Mouse (Mus musculus) CH12.LX (cell line): ENCODE results near the gene Klf9. TPM values are rescaled to one million over a fixed set of nuclear protein-coding genes. Genes with fewer than 3 reads are reported as not detected.

Source experiments
- DNase-seq: peaks from one replicate; pipeline ENCODE4 v3.0.0-alpha.2; 2013; ENCODE audit errors: extremely low read depth
- H3K27ac ChIP-seq: 2 replicates; pipeline ENCODE4 v1.5.1; 2012; ENCODE audit warnings: low read depth, mild to moderate bottlenecking, control low read depth, moderate library complexity; ENCODE audit not compliant: insufficient read depth
- H3K27me3 ChIP-seq: replicated peaks from 2 replicates; pipeline ENCODE3; 2012; ENCODE audit warnings: inconsistent platforms
- H3K36me3 ChIP-seq, 2 experiments: replicated peaks in 1 of 2; 2 replicates each; pipeline versions ENCODE3 to v1.6.1; 2012; ENCODE audit warnings: inconsistent platforms in 1 of 2, low read length in 1 of 2, mild to moderate bottlenecking in 1 of 2, mixed read lengths in 1 of 2, moderate library complexity in 1 of 2; ENCODE audit not compliant: control insufficient read depth in 1 of 2, insufficient read depth in 1 of 2
- H3K4me1 ChIP-seq, 2 experiments: 2 replicates each; pipeline ENCODE4 v1.6.1; 2012; ENCODE audit warnings: inconsistent platforms in 1 of 2, moderate library complexity in 1 of 2; ENCODE audit not compliant: insufficient read depth in 2 of 2, control insufficient read depth in 1 of 2
- H3K4me2 ChIP-seq: 2 replicates; pipeline ENCODE4 v1.6.1; 2012; ENCODE audit warnings: low read depth, mild to moderate bottlenecking, control low read depth; ENCODE audit not compliant: poor library complexity, insufficient read depth, severe bottlenecking
- H3K4me3 ChIP-seq, 3 experiments: fragments of 150-350 bp in 1 of 3; sonication (generic) in 1 of 3; replicated peaks in 1 of 3; 2 replicates each; pipeline versions ENCODE3 to v1.5.1; 2011 to 2012; ENCODE audit warnings: low read depth in 2 of 3, low read length in 2 of 3, mild to moderate bottlenecking in 2 of 3, moderate library complexity in 2 of 3, control low read depth in 1 of 3, improper control_type of control experiment in 1 of 3, inconsistent platforms in 1 of 3, mixed read lengths in 1 of 3; ENCODE audit not compliant: poor library complexity in 1 of 3
- H3K79me2 ChIP-seq: replicated peaks from 2 replicates; pipeline ENCODE4 v1.6.1; 2012; ENCODE audit warnings: mild to moderate bottlenecking, moderate library complexity; ENCODE audit not compliant: control insufficient read depth, poor library complexity, insufficient read depth, severe bottlenecking; ENCODE audit errors: extremely low read depth
- H3K9ac ChIP-seq: 2 replicates; pipeline ENCODE4 v1.6.1; 2012; ENCODE audit warnings: low read depth, mild to moderate bottlenecking, control low read depth, moderate library complexity; ENCODE audit not compliant: insufficient read depth
- H3K9me3 ChIP-seq: replicated peaks from 2 replicates; pipeline ENCODE3; 2012; ENCODE audit warnings: low read length, inconsistent platforms, mixed read lengths
- BHLHE40 ChIP-seq: IDR thresholded peaks from 2 replicates; pipeline ENCODE4 v1.6.1; 2011; ENCODE audit warnings: mild to moderate bottlenecking, low read depth, low read length, improper control_type of control experiment
- E2F4 ChIP-seq: IDR thresholded peaks from 2 replicates; pipeline ENCODE4 v1.6.1; 2011; ENCODE audit warnings: low read depth, low read length, improper control_type of control experiment; ENCODE audit not compliant: insufficient replicate concordance
- EP300 ChIP-seq: IDR thresholded peaks from 2 replicates; pipeline ENCODE4 v1.6.1; 2011; ENCODE audit warnings: low read length, improper control_type of control experiment
- HCFC1 ChIP-seq: IDR thresholded peaks from 2 replicates; pipeline ENCODE4 v1.6.1; 2012; ENCODE audit warnings: low read depth, mild to moderate bottlenecking, inconsistent platforms, low read length, improper control_type of control experiment
- IRF4 ChIP-seq: IDR thresholded peaks from 2 replicates; pipeline ENCODE4 v1.6.1; 2014; ENCODE audit warnings: low read depth, mild to moderate bottlenecking, inconsistent platforms, low read length, improper control_type of control experiment
- JUN ChIP-seq: IDR thresholded peaks from 2 replicates; pipeline ENCODE4 v1.6.1; 2011; ENCODE audit warnings: low read depth, mild to moderate bottlenecking, low read length, improper control_type of control experiment, moderate library complexity; ENCODE audit not compliant: insufficient read depth
- JUND ChIP-seq: conservative IDR thresholded peaks from 2 replicates; pipeline ENCODE4 v1.6.1; 2011; ENCODE audit warnings: low read depth, low read length, improper control_type of control experiment
- MAFK ChIP-seq: IDR thresholded peaks from 2 replicates; pipeline ENCODE4 v1.6.1; 2011; ENCODE audit warnings: low read length, improper control_type of control experiment; ENCODE audit not compliant: insufficient replicate concordance
- MAZ ChIP-seq: IDR thresholded peaks from 2 replicates; pipeline ENCODE4 v1.6.1; 2012; ENCODE audit warnings: low read depth, mild to moderate bottlenecking, inconsistent platforms, low read length, improper control_type of control experiment, moderate library complexity
- MEF2A ChIP-seq: IDR thresholded peaks from 2 replicates; pipeline ENCODE4 v1.6.1; 2014; ENCODE audit warnings: low read depth, mild to moderate bottlenecking, inconsistent platforms, low read length, improper control_type of control experiment, borderline replicate concordance
- MXI1 ChIP-seq: IDR thresholded peaks from 2 replicates; pipeline ENCODE4 v1.6.1; 2011; ENCODE audit warnings: mild to moderate bottlenecking, low read depth, low read length, improper control_type of control experiment
- MYC ChIP-seq: IDR thresholded peaks from 2 replicates; pipeline ENCODE4 v1.6.1; 2011; ENCODE audit warnings: low read depth, mild to moderate bottlenecking, improper control_type of control experiment, low read length
- NELFE ChIP-seq: IDR thresholded peaks from 2 replicates; pipeline ENCODE4 v1.6.1; 2011; ENCODE audit warnings: low read depth, low read length, improper control_type of control experiment
- NRF1 ChIP-seq: IDR thresholded peaks from 2 replicates; pipeline ENCODE4 v1.6.1; 2014; ENCODE audit warnings: low read depth, mild to moderate bottlenecking, inconsistent platforms, low read length, improper control_type of control experiment, moderate library complexity
- PAX5 ChIP-seq: IDR thresholded peaks from 2 replicates; pipeline ENCODE4 v1.6.1; 2012; ENCODE audit warnings: low read length, inconsistent platforms, mixed read lengths
- SIN3A ChIP-seq: IDR thresholded peaks from 2 replicates; pipeline ENCODE4 v1.6.1; 2012; ENCODE audit warnings: low read length, improper control_type of control experiment, inconsistent platforms
- SMC3 ChIP-seq: IDR thresholded peaks from 2 replicates; pipeline ENCODE4 v1.6.1; 2011; ENCODE audit warnings: low read depth, low read length, improper control_type of control experiment
- TBP ChIP-seq: conservative IDR thresholded peaks from 2 replicates; pipeline ENCODE4 v1.6.1; 2011; ENCODE audit warnings: low read depth, low read length, improper control_type of control experiment
- UBTF ChIP-seq: IDR thresholded peaks from 2 replicates; pipeline ENCODE4 v1.6.1; 2012; ENCODE audit warnings: low read depth, mild to moderate bottlenecking, inconsistent platforms, low read length, improper control_type of control experiment, moderate library complexity
- USF1 ChIP-seq: IDR thresholded peaks from 2 replicates; pipeline ENCODE4 v1.6.1; 2014; ENCODE audit warnings: low read depth, mild to moderate bottlenecking, inconsistent platforms, low read length, improper control_type of control experiment
- USF2 ChIP-seq: conservative IDR thresholded peaks from 2 replicates; pipeline ENCODE4 v1.6.1; 2011; ENCODE audit warnings: low read depth, low read length, improper control_type of control experiment
- ZKSCAN1 ChIP-seq: IDR thresholded peaks from 2 replicates; pipeline ENCODE4 v1.6.1; 2012; ENCODE audit warnings: low read depth, inconsistent platforms, low read length, improper control_type of control experiment, borderline replicate concordance
- ZMIZ1 ChIP-seq: IDR thresholded peaks from 2 replicates; pipeline ENCODE4 v1.6.1; 2012; ENCODE audit warnings: low read depth, mild to moderate bottlenecking, inconsistent platforms, low read length, improper control_type of control experiment
- ZNF384 ChIP-seq: IDR thresholded peaks from 2 replicates; pipeline ENCODE4 v1.6.1; 2012; ENCODE audit warnings: low read depth, low read length, improper control_type of control experiment, inconsistent platforms
- dilution Hi-C: fragments of 300-500 bp; cut with MboI; formaldehyde crosslinking; loops from 2 replicates; pipeline ENCODE4 v1.14.3; 2020; ENCODE audit warnings: low sequenced_read_pairs; ENCODE audit not compliant: extremely low pct_unique_long_range_greater_than_20kb, extremely low pct_ligation_motif_present
- in situ Hi-C: fragments of 300-500 bp; cut with MboI; formaldehyde crosslinking; loops from 3 replicates; pipeline ENCODE4 v1.14.3; 2019; ENCODE audit warnings: low sequenced_read_pairs, low pct_ligation_motif_present, low pct_unique_long_range_greater_than_20kb, mixed read lengths
- polyA plus RNA-seq: library from polyadenylated mRNA; unstranded; fragments of >175 nt; gene quantifications from 2 replicates; pipeline ENCODE4 v1.2.1, GENCODE M21; 2012; ENCODE audit warnings: low read depth; ENCODE audit not compliant: insufficient read length
- total RNA-seq, 2 experiments: library from RNA; depleted of rRNA; stranded (reverse); fragments of 300-350 nt in 1 of 2; fragments of >200 nt in 1 of 2; gene quantifications; 2 replicates each; pipeline ENCODE4 v1.2.3; 2012 to 2014

Gene Klf9
- total and polyA plus RNA-seq, 3 experiments = not detected

GRCm38 (mm10) chr19:23175511-23175910 lies 34.5 kb downstream of the Klf9 start:
- DNase-seq = no peak
- Histone ChIP-seq H3K4me1 (no peaks in the 10 kb centered on the region), H3K4me3 (no peak overlapping the region), H3K9ac (no peak overlapping the region), H3K9me3 (peaks cover 2% of the 10 kb centered on the region), H3K36me3 (peaks cover 0 to 2% of the 10 kb centered on the region in 2 experiments), H3K4me2 (no peak overlapping the region), H3K27me3 (no peaks in the 10 kb centered on the region), H3K79me2 (no peaks in the 10 kb centered on the region), H3K27ac (no peak overlapping the region)
- dilution Hi-C loops = no loop called here
- in situ Hi-C loops = no loop called here
- no peak for TF ChIP-seq USF2
- no peak for TF ChIP-seq HCFC1
- no peak for TF ChIP-seq SMC3
- TF ChIP-seq EP300 = no peak
- no peak for TF ChIP-seq ZKSCAN1
- TF ChIP-seq NELFE = no peak
- no peak for TF ChIP-seq TBP
- no peak for TF ChIP-seq E2F4
- TF ChIP-seq NRF1 = no peak
- no peak for TF ChIP-seq PAX5
- TF ChIP-seq USF1 = no peak
- TF ChIP-seq MYC = no peak
- no peak for TF ChIP-seq MXI1
- no peak for TF ChIP-seq JUN
- no peak for TF ChIP-seq ZNF384

- no peak for DNase-seq
- no peaks in the 10 kb centered on the region for H3K27me3 ChIP-seq
- H3K36me3 ChIP-seq = peaks cover 0 to 14% of the 10 kb centered on the region in 2 experiments
- no peak overlapping the region for H3K9ac ChIP-seq
- TF ChIP-seq IRF4 = no peak
- no peak for TF ChIP-seq ZMIZ1
- TF ChIP-seq MAZ = no peak
- TF ChIP-seq MAFK = no peak
- no peak for TF ChIP-seq JUN
- no peak for TF ChIP-seq UBTF
- TF ChIP-seq MEF2A = no peak
- no peak for TF ChIP-seq JUND
- no peak for TF ChIP-seq USF1
- no peak for TF ChIP-seq SIN3A
- TF ChIP-seq EP300 = no peak
- TF ChIP-seq BHLHE40 = no peak
- TF ChIP-seq SMC3 = no peak
- TF ChIP-seq ZKSCAN1 = no peak
- no peaks in the 10 kb centered on the region for H3K9me3 ChIP-seq
- no peaks in the 10 kb centered on the region for H3K4me1 ChIP-seq
- no peak overlapping the region for H3K27ac ChIP-seq
- in situ Hi-C loops = no loop called here
- no peaks in the 10 kb centered on the region for H3K79me2 ChIP-seq
- dilution Hi-C loops = no loop called here
- H3K4me3 ChIP-seq = no peak overlapping the region
- no peak overlapping the region for H3K4me2 ChIP-seq
Observed at GRCm38 (mm10) chr19:23178533-23178932, 37.5 kb downstream of the Klf9 start.
